Mouse (Mus musculus) C2C12 (cell line): ENCODE measurements around the gene Ybx3. TPM values are rescaled to one million over a fixed set of nuclear protein-coding genes. Genes with fewer than 3 reads are reported as not detected.
A peak's percentile ranks its signal among the peaks of the same experiment; 100 is the strongest.

ENCODE experiments used
- H3K27me3 ChIP-seq: one replicate; pipeline ENCODE4 v1.6.1; 2011; ENCODE audit not compliant: control insufficient read depth, insufficient read depth, insufficient read length
- H3K36me3 ChIP-seq: one replicate; pipeline ENCODE4 v1.6.1; 2011; ENCODE audit not compliant: control insufficient read depth, insufficient read depth
- H3K4me3 ChIP-seq: one replicate; pipeline ENCODE4 v1.5.1; 2011; ENCODE audit warnings: mild to moderate bottlenecking, control low read depth; ENCODE audit not compliant: poor library complexity, insufficient read depth, severe bottlenecking
- H3K79me2 ChIP-seq: one replicate; pipeline ENCODE4 v1.6.1; 2011; ENCODE audit not compliant: control insufficient read depth, insufficient read depth
- H3K79me3 ChIP-seq: one replicate; pipeline ENCODE4 v1.6.1; 2011; ENCODE audit warnings: low read depth, control low read depth
- H3ac ChIP-seq: one replicate; pipeline ENCODE3; 2011; ENCODE audit warnings: low read depth; ENCODE audit not compliant: control insufficient read depth, insufficient read length
- CEBPB ChIP-seq: IDR thresholded peaks from one replicate; pipeline ENCODE4 v1.6.1; 2011; ENCODE audit warnings: low read depth, mild to moderate bottlenecking, control low read depth, moderate library complexity
- CTCF ChIP-seq: IDR thresholded peaks from one replicate; pipeline ENCODE4 v1.5.1; 2011; ENCODE audit not compliant: control insufficient read depth, insufficient read depth, insufficient read length
- FOSL1 ChIP-seq: IDR thresholded peaks from one replicate; pipeline ENCODE4 v1.8.0; 2011; ENCODE audit warnings: mild to moderate bottlenecking, low read length; ENCODE audit not compliant: poor library complexity, insufficient read depth, severe bottlenecking
- MAX ChIP-seq: IDR thresholded peaks from one replicate; pipeline ENCODE4 v1.6.1; 2011; ENCODE audit warnings: mild to moderate bottlenecking, control low read depth
- MYOD1 ChIP-seq: IDR thresholded peaks from one replicate; pipeline ENCODE4 v1.6.1; 2011; ENCODE audit warnings: low read depth; ENCODE audit not compliant: control insufficient read depth, insufficient read length
- MYOG ChIP-seq: IDR thresholded peaks from one replicate; pipeline ENCODE4 v1.6.1; 2011; ENCODE audit not compliant: control insufficient read depth, insufficient read length; ENCODE audit errors: extremely low read depth
- USF1 ChIP-seq: IDR thresholded peaks from one replicate; pipeline ENCODE4 v1.6.1; 2011; ENCODE audit warnings: low read depth, mild to moderate bottlenecking, control low read depth, moderate library complexity
- polyA plus RNA-seq: library from polyadenylated mRNA; unstranded; fragments of >200 nt; fragmentation: generic; extraction: Trizol; gene quantifications from one replicate; pipeline ENCODE4 v1.2.1, GENCODE M21; 2012; ENCODE audit warnings: missing spikeins

Ybx3 gene
- polyA plus RNA-seq, 1 experiment: 338 TPM

- H3K36me3 ChIP-seq: peaks cover 8% of the 10 kb centered on the region
- H3ac ChIP-seq: peak overlapping the region; percentile 99
- H3K27me3 ChIP-seq: no peaks in the 10 kb centered on the region
- H3K4me3 ChIP-seq: peak overlapping the region; percentile 82
- H3K79me2 ChIP-seq: peaks cover 66% of the 10 kb centered on the region
- peak; percentile 85 for TF ChIP-seq CEBPB
- peak; percentile 95 for TF ChIP-seq MAX
- no peak for TF ChIP-seq FOSL1
- no peak for TF ChIP-seq USF1
- TF ChIP-seq MYOG: no peak
- H3K79me3 ChIP-seq: peaks cover 57% of the 10 kb centered on the region
Observed at GRCm38 (mm10) chr6:131387221-131388039, 846 bp downstream of the Ybx3 start.

DNA sequence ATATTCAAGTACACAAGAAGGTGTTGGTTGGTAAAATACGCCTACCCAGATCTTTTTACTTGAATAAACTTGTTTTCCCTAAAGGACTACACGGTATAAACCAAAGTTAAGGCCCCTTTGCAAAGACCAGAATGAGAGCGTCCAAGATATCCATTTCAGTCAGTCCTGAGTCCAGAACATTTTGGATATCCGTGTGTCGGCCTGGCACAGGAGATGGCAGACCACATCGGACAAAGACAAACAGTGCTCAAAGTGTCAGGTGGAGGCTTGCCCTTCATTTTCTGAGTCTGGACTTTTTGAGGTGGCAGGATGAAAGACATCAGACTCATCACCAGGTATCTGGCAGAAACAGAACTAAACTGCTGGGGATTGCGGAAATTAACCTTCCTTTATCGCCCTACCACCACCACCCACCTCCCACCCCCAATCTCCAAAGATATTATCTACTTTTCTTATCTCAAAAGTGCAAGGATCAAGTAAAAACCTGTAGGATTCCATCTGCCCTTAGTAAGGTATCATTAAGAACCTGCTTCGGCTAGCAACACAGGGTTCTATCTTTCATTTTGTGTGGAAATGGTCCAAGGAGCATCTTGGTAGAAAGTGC is 1.8 kb downstream of the Ybx3 start:
- Histone ChIP-seq H3K79me3 (peaks cover 65% of the 10 kb centered on the region), H3ac (peak overlapping the region; percentile 61), H3K36me3 (peaks cover 8% of the 10 kb centered on the region), H3K4me3 (peak overlapping the region; percentile 82), H3K27me3 (no peaks in the 10 kb centered on the region), H3K79me2 (peaks cover 75% of the 10 kb centered on the region)
- TF ChIP-seq MYOD1: no peak
- no peak for TF ChIP-seq MAX
- no peak for TF ChIP-seq CEBPB
- no peak for TF ChIP-seq FOSL1
- no peak for TF ChIP-seq CTCF
- no peak for TF ChIP-seq MYOG

DNA sequence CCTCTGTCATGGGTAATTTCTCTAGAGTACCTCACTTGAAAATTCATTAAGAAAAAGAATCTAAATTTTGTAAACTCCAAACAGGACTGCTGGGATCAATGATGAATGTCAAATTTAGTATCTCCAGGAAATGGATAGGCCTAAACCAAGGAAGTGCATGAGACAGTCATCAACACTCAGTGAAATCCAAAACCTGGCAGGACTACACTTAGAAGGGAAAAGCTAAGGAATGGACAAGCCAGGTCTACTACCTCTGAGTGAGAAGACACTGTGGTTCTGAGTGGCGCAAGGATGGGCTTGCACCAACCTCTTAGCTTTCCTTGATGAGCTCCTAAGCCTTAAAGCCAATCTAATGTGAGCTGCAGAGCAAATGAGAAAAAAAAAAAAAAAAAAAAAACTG is 2.8 kb downstream of the Ybx3 start:
- no peak overlapping the region for H3K4me3 ChIP-seq
- H3K36me3 ChIP-seq: peaks cover 16% of the 10 kb centered on the region
- peak overlapping the region; percentile 4 for H3ac ChIP-seq
- peaks cover 75% of the 10 kb centered on the region for H3K79me3 ChIP-seq
- H3K27me3 ChIP-seq: no peaks in the 10 kb centered on the region
- TF ChIP-seq USF1: no peak
- no peak for TF ChIP-seq CTCF
- no peak for TF ChIP-seq MYOG
- TF ChIP-seq CEBPB: no peak
- TF ChIP-seq FOSL1: no peak
- no peak for TF ChIP-seq MAX
- TF ChIP-seq MYOD1: no peak
- H3K79me2 ChIP-seq: peaks cover 85% of the 10 kb centered on the region

- peaks cover 89% of the 10 kb centered on the region for H3K79me3 ChIP-seq
- H3K4me3 ChIP-seq: no peak overlapping the region
- no peaks in the 10 kb centered on the region for H3K27me3 ChIP-seq
- peaks cover 100% of the 10 kb centered on the region for H3K79me2 ChIP-seq
- H3ac ChIP-seq: no peak overlapping the region
- TF ChIP-seq USF1: peak; percentile 25
- TF ChIP-seq MAX: no peak
- TF ChIP-seq FOSL1: no peak
- TF ChIP-seq MYOG: no peak
- no peak for TF ChIP-seq CEBPB
- no peak for TF ChIP-seq CTCF
- TF ChIP-seq MYOD1: peak; percentile 70
- H3K36me3 ChIP-seq: peaks cover 33% of the 10 kb centered on the region
Observed at GRCm38 (mm10) chr6:131383713-131384330, 4.5 kb downstream of the Ybx3 start.

GRCm38 (mm10) chr6:131382984-131383337 is 5.3 kb downstream of the Ybx3 start:
- Histone ChIP-seq H3K36me3 (peaks cover 41% of the 10 kb centered on the region), H3K27me3 (no peaks in the 10 kb centered on the region), H3K79me3 (peaks cover 95% of the 10 kb centered on the region), H3K79me2 (peaks cover 100% of the 10 kb centered on the region), H3K4me3 (no peak overlapping the region), H3ac (no peak overlapping the region)
- TF ChIP-seq CEBPB (no peak), CTCF (no peak), FOSL1 (no peak), MYOG (no peak), USF1 (no peak), MAX (no peak), MYOD1 (no peak)
